Mouse (Mus musculus): ENCODE measurements around the gene Ppp1r14a. TPM values are rescaled to one million over a fixed set of nuclear protein-coding genes. Genes with fewer than 3 reads are reported as not detected.

Gene Ppp1r14a
- total and polyA plus RNA-seq, 2 experiments from 2014 or later: 1.3 to 1.4 TPM

GRCm38 (mm10) chr7:29335276-29335675 is 46.2 kb downstream of the Ppp1r14a start:
- H3K27me3 ChIP-seq (ENCODE audit: insufficient read depth, low read length): no peaks in the 10 kb centered on the region
- no peaks in the 10 kb centered on the region for H3K4me1 ChIP-seq (ENCODE audit: insufficient read depth, low read length)
- ATAC-seq (ENCODE audit: low FRiP score): no peak
- TF ChIP-seq CTCF (IDR thresholded peaks at IDR 0.05): peak; percentile 54; the same call in 1 of the 2 replicates
- no peak overlapping the region for H3K4me3 ChIP-seq (ENCODE audit: low read depth, low read length)
- no peaks in the 10 kb centered on the region for H3K9me3 ChIP-seq (ENCODE audit: low read length)
- no peak for DNase-seq (ENCODE audit: low spot score)
- no peak overlapping the region for H3K9ac ChIP-seq (replicated peaks; ENCODE audit: low read length, poor library complexity, severe bottlenecking)
- H3K4me2 ChIP-seq (ENCODE audit: low read depth, low read length, poor library complexity, severe bottlenecking): no peak overlapping the region
- no peak overlapping the region for H3K27ac ChIP-seq (ENCODE audit: low read depth, low read length)
- peaks cover 38% of the 10 kb centered on the region for H3K36me3 ChIP-seq (ENCODE audit: insufficient read depth, low read length)

GRCm38 (mm10) chr7:29335841-29336671 is 46.9 kb downstream of the Ppp1r14a start:
- Histone ChIP-seq H3K4me1 (ENCODE audit: insufficient read depth, low read length) (no peaks in the 10 kb centered on the region), H3K4me2 (ENCODE audit: low read depth, low read length, poor library complexity, severe bottlenecking) (no peak overlapping the region)

GRCm38 (mm10) chr7:29336795-29337319 is 47.7 kb downstream of the Ppp1r14a start:
- DNase-seq (ENCODE audit: low spot score) (no peak), ATAC-seq (ENCODE audit: low FRiP score) (no peak)
- H3K27ac ChIP-seq (ENCODE audit: low read depth, low read length): no peak overlapping the region
- no peak overlapping the region for H3K4me3 ChIP-seq (ENCODE audit: low read depth, low read length)
- TF ChIP-seq CTCF (IDR thresholded peaks at IDR 0.05): peak; percentile 46
- no peaks in the 10 kb centered on the region for H3K4me1 ChIP-seq (ENCODE audit: insufficient read depth, low read length)
- peaks cover 28% of the 10 kb centered on the region for H3K36me3 ChIP-seq (ENCODE audit: insufficient read depth, low read length)
- no peak overlapping the region for H3K9ac ChIP-seq (replicated peaks; ENCODE audit: low read length, poor library complexity, severe bottlenecking)
- H3K9me3 ChIP-seq (ENCODE audit: low read length): no peaks in the 10 kb centered on the region
- no peak overlapping the region for H3K4me2 ChIP-seq (ENCODE audit: low read depth, low read length, poor library complexity, severe bottlenecking)
- no peaks in the 10 kb centered on the region for H3K27me3 ChIP-seq (ENCODE audit: insufficient read depth, low read length)
- WGBS: 63% methylated on average over 9 of the region's 9 CpGs

More at GRCm38 (mm10) chr7:29335841-29336671, 46.9 kb downstream of the Ppp1r14a start:
- peaks cover 35% of the 10 kb centered on the region for H3K36me3 ChIP-seq (ENCODE audit: insufficient read depth, low read length)
- H3K4me3 ChIP-seq (ENCODE audit: low read depth, low read length): no peak overlapping the region
- no peak for DNase-seq (ENCODE audit: low spot score)
- H3K9ac ChIP-seq (replicated peaks; ENCODE audit: low read length, poor library complexity, severe bottlenecking): no peak overlapping the region
- H3K27ac ChIP-seq (ENCODE audit: low read depth, low read length): no peak overlapping the region
- H3K27me3 ChIP-seq (ENCODE audit: insufficient read depth, low read length): no peaks in the 10 kb centered on the region
- TF ChIP-seq CTCF (IDR thresholded peaks at IDR 0.05): no peak
- H3K9me3 ChIP-seq (ENCODE audit: low read length): no peaks in the 10 kb centered on the region
- 85% methylated on average over 6 of the region's 6 CpGs for WGBS
- ATAC-seq (ENCODE audit: low FRiP score): no peak

GRCm38 (mm10) chr7:29337766-29338165 is 48.7 kb downstream of the Ppp1r14a start:
- no peak overlapping the region for H3K4me2 ChIP-seq (ENCODE audit: low read depth, low read length, poor library complexity, severe bottlenecking)
- no peak for TF ChIP-seq CTCF (IDR thresholded peaks at IDR 0.05)
- no peak overlapping the region for H3K27ac ChIP-seq (ENCODE audit: low read depth, low read length)
- H3K4me3 ChIP-seq (ENCODE audit: low read depth, low read length): no peak overlapping the region
- H3K9ac ChIP-seq (replicated peaks; ENCODE audit: low read length, poor library complexity, severe bottlenecking): no peak overlapping the region
- no peaks in the 10 kb centered on the region for H3K9me3 ChIP-seq (ENCODE audit: low read length)
- no peaks in the 10 kb centered on the region for H3K4me1 ChIP-seq (ENCODE audit: insufficient read depth, low read length)
- no peaks in the 10 kb centered on the region for H3K27me3 ChIP-seq (ENCODE audit: insufficient read depth, low read length)
- peaks cover 20% of the 10 kb centered on the region for H3K36me3 ChIP-seq (ENCODE audit: insufficient read depth, low read length)
- WGBS: 79% methylated on average over 2 of the region's 2 CpGs
- no peak for DNase-seq (ENCODE audit: low spot score)
- no peak for ATAC-seq (ENCODE audit: low FRiP score)

- H3K9ac ChIP-seq (replicated peaks; ENCODE audit: low read length, poor library complexity, severe bottlenecking): no peak overlapping the region
- no peaks in the 10 kb centered on the region for H3K27me3 ChIP-seq (ENCODE audit: insufficient read depth, low read length)
- peaks cover 20% of the 10 kb centered on the region for H3K36me3 ChIP-seq (ENCODE audit: insufficient read depth, low read length)
- H3K4me1 ChIP-seq (ENCODE audit: insufficient read depth, low read length): no peaks in the 10 kb centered on the region
- no peak overlapping the region for H3K4me3 ChIP-seq (ENCODE audit: low read depth, low read length)
- 88% methylated on average over 9 of the region's 9 CpGs for WGBS
- no peak for TF ChIP-seq CTCF (IDR thresholded peaks at IDR 0.05)
- ATAC-seq (ENCODE audit: low FRiP score): no peak
- no peak overlapping the region for H3K4me2 ChIP-seq (ENCODE audit: low read depth, low read length, poor library complexity, severe bottlenecking)
- DNase-seq (ENCODE audit: low spot score): no peak
- H3K27ac ChIP-seq (ENCODE audit: low read depth, low read length): no peak overlapping the region
- no peaks in the 10 kb centered on the region for H3K9me3 ChIP-seq (ENCODE audit: low read length)
These were observed 49.3 kb downstream of the Ppp1r14a start for GRCm38 (mm10) chr7:29338351-29338919.
